In the genomic region with DNA sequence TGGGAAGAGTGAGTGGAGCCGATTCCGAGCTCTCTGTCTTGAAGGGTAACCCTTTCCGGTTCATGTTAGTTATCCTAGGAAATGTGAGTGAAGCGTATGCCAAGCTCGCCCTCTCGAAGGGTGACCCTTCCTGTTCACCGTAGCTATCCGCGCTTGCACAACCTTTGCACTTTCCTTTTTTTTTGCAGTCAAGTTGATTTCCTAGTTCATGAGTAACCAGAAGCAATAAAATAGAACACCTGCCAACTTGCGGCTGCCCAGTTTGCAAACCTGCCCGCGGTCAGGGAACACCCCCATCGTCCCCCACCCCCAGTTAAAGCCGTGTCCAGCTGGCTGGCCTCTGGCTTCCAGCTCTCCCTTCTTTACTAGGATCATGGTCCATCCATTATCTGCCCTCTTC, we compare ENCODE assay signal across 17 mouse cellular contexts. TPM values are rescaled to one million over a fixed set of nuclear protein-coding genes. Genes with fewer than 3 reads are reported as not detected.
DNase-seq lines count a peak whose midpoint lies in the region; ATAC-seq and TF ChIP-seq lines count a peak whose summit lies in the region.
"Had no signal": no experiment of that assay in that cellular context is flagged by ENCODE, and none has a peak within 500 bp of the region (broad histone marks: within the 10 kb centered on the region; RNA-seq: fewer than 3 reads in every experiment).

No protein-coding gene starts in this region.

- peak overlapping the region; percentile 28 for H3K27ac ChIP-seq in bone marrow, adult 2 months (ENCODE audit: control insufficient read depth, insufficient read depth, low read depth, low read length, poor library complexity)
- H3K27ac ChIP-seq in kidney, adult 2 months (ENCODE audit: insufficient read depth, low read depth, low read length) = peak overlapping the region; percentile 90
- H3K27ac ChIP-seq: forebrain, embryonic 10.5 days; heart, embryonic 13.5 days; hindbrain, embryonic 10.5 days; layer of hippocampus, adult 2 months; lung, embryonic 15.5 days; neural tube, embryonic 12.5 days had no signal

- no peaks in the 10 kb centered on the region for H3K36me3 ChIP-seq in kidney, adult 2 months (ENCODE audit: control insufficient read depth, insufficient read depth, low read length)
- H3K36me3 ChIP-seq: forebrain, embryonic 10.5 days; heart, embryonic 13.5 days; hindbrain, embryonic 10.5 days; lung, embryonic 15.5 days; neural tube, embryonic 12.5 days had no signal

- ATAC-seq in cerebellum, adult (ENCODE audit: insufficient number of reproducible peaks, low FRiP score, low TSS enrichment) = no peak

- H3K4me1 ChIP-seq in bone marrow, adult 2 months (ENCODE audit: control insufficient read depth, insufficient read depth, low read length) = peaks cover 3% of the 10 kb centered on the region; the same call in 1 of the 2 replicates
- peaks cover 25% of the 10 kb centered on the region; the same call in 1 of the 2 replicates for H3K4me1 ChIP-seq in kidney, adult 2 months (ENCODE audit: control insufficient read depth, insufficient read depth, low read length)
- H3K4me1 ChIP-seq: neural tube, embryonic 12.5 days had no signal

- TF ChIP-seq CTCF in bone marrow, adult 2 months (IDR thresholded peaks at IDR 0.05; ENCODE audit: control insufficient read depth, insufficient read depth, low read length) = no peak
- TF ChIP-seq CTCF in kidney, adult 2 months (conservative IDR thresholded peaks at IDR 0.05; ENCODE audit: insufficient read depth, insufficient read length, low read depth, low read length) = no peak

- no peak overlapping the region for H3K4me3 ChIP-seq in bone marrow, adult 2 months (replicated peaks; ENCODE audit: control insufficient read depth, low read depth, low read length)
- H3K4me3 ChIP-seq in kidney, adult 2 months (ENCODE audit: insufficient read depth, low read depth, low read length) = peak overlapping the region; percentile 37; the same call in 1 of the 2 replicates
- H3K4me3 ChIP-seq: forebrain, embryonic 10.5 days; heart, embryonic 13.5 days; hindbrain, embryonic 10.5 days; layer of hippocampus, adult 2 months; lung, embryonic 15.5 days; neural tube, embryonic 12.5 days had no signal

- TF ChIP-seq POLR2A in bone marrow, adult 2 months (IDR thresholded peaks at IDR 0.05; ENCODE audit: borderline replicate concordance, control insufficient read depth, low read depth, low read length) = no peak
- peak; percentile 31 for TF ChIP-seq POLR2A in kidney, adult 2 months (IDR thresholded peaks at IDR 0.05; ENCODE audit: low read depth, low read length)

- WGBS in bone marrow, adult 2 months = 41% methylated on average over 14 of the region's 14 CpGs
- 31% methylated on average over 14 of the region's 14 CpGs for WGBS in kidney, adult 2 months

- DNase-seq in kidney, adult 2 months = peak; percentile 93
- DNase-seq in kidney, postnatal 4 days = peak; percentile 63 to 78
- peak; percentile 32 for DNase-seq in lung, postnatal 10 days
- no peak for DNase-seq in layer of hippocampus, adult 8-10 months (ENCODE audit: low spot score in 2 of 2)
- DNase-seq in layer of hippocampus, adult 9-11 months = no peak
- no peak for DNase-seq in embryo, embryonic 11 days
- DNase-seq: adrenal gland, postnatal 14 days; cerebellum, adult 8-10 months; midbrain, embryonic 14.5 days had no signal

- no peaks in the 10 kb centered on the region for H3K27me3 ChIP-seq in kidney, adult 2 months (replicated peaks; ENCODE audit: control insufficient read depth, insufficient read depth, low read length)
- H3K27me3 ChIP-seq: heart, embryonic 13.5 days; lung, embryonic 15.5 days; neural tube, embryonic 12.5 days had no signal

RNA-seq across cellular contexts. Expression of a gene that starts 8.7 kb away (rescaled TPM):
- 55.3 and 57.2 TPM in 2 replicates for polyA plus RNA-seq in bone marrow, adult 2 months (2011; ENCODE audit: insufficient read depth, insufficient read length, low replicate concordance, missing spikeins)
- polyA plus RNA-seq in kidney, adult 2 months (2012; rRNA removed) = 418 and 456 TPM in 2 replicates
- 1 to 10 TPM in 3 of 4 experiments, under 1 TPM in 1; 0.68 to 7.5 (median 5.7) TPM for total RNA-seq in layer of hippocampus, adult 8-10 months (2022)

RNA-seq across cellular contexts. Expression of a gene that starts 9.7 kb away (rescaled TPM):
- 72.6 and 139 TPM in 2 replicates for polyA plus RNA-seq in bone marrow, adult 2 months (2011; ENCODE audit: insufficient read depth, insufficient read length, low replicate concordance, missing spikeins)
- 1.7 and 4.7 TPM in 2 replicates for polyA plus RNA-seq in kidney, adult 2 months (2012; rRNA removed)
- 10 to 100 TPM in 2 of 4 experiments, 1 to 10 TPM in 2; 4.5 to 15.9 (median 9.7) TPM for total RNA-seq in layer of hippocampus, adult 8-10 months (2022)

RNA-seq across cellular contexts. Expression of a gene that starts 42.3 kb away (rescaled TPM):
- 7.3 and 8.7 TPM in 2 replicates for polyA plus RNA-seq in bone marrow, adult 2 months (2011; ENCODE audit: insufficient read depth, insufficient read length, low replicate concordance, missing spikeins)
- polyA plus RNA-seq in kidney, adult 2 months (2012; rRNA removed) = 160 and 163 TPM in 2 replicates
- 1 to 10 TPM; 1.4 to 4.3 (median 2.7) TPM for total RNA-seq in layer of hippocampus, adult 8-10 months (2022)

RNA-seq across cellular contexts. Expression of a gene that starts 50.2 kb away (rescaled TPM):
- polyA plus RNA-seq in bone marrow, adult 2 months (2011; ENCODE audit: insufficient read depth, insufficient read length, low replicate concordance, missing spikeins) = 4.4 and 11.8 TPM in 2 replicates
- polyA plus RNA-seq in kidney, adult 2 months (2012; rRNA removed) = 0.24 and 1.2 TPM in 2 replicates
- 10 to 100 TPM in 2 of 4 experiments, 1 to 10 TPM in 2; 8.8 to 14.4 (median 11.5) TPM for total RNA-seq in layer of hippocampus, adult 8-10 months (2022)
- polyA plus RNA-seq: forebrain, embryonic 10.5 days had no signal

Comparison
In these comparisons a context has a peak if more than half of its experiments do, and no peak if none do; other contexts are left out.
1. DNase-seq: peak in kidney, adult 2 months (single experiment), kidney, postnatal 4 days (2 of 2) and lung, postnatal 10 days (single experiment); none in layer of hippocampus, adult 8-10 months (0 of 2), layer of hippocampus, adult 9-11 months (single experiment) and embryo, embryonic 11 days (single experiment).
2. RNA of a gene that starts 9.7 kb away (polyA plus RNA-seq): 72.6 to 139 TPM in bone marrow, adult 2 months; 1.7 to 4.7 TPM in kidney, adult 2 months; every median in the first group is over 10 times any median in the second.
3. RNA of a gene that starts 42.3 kb away (polyA plus RNA-seq): 160 to 163 TPM in kidney, adult 2 months; 7.3 to 8.7 TPM in bone marrow, adult 2 months; every median in the first group is over 10 times any median in the second.